Mouse (Mus musculus) cerebellum, adult 11-12 months (tissue): ENCODE measurements at regions not wholly inside any gene's neighbourhood (a gene's known extent, or its start where the extent isn't known, plus 50 kb on each side); places are given as distances from the start of the nearest gene placed in this dataset.
"Not testable (repeated sequence)": the region's sequence is repeated elsewhere in the genome, so short reads cannot be mapped to it uniquely, and the experiment has no call there.

ENCODE experiments used
- DNase-seq: peaks from one replicate; pipeline ENCODE4 v3.0.0; 2022

- DNase-seq = no peak
Measured at GRCm38 (mm10) chr6:53233777-53234176, 53.3 kb upstream of the Creb5 start.

- DNase-seq = no peak
Measured at GRCm38 (mm10) chr6:53232616-53233015, 54.5 kb upstream of the Creb5 start.

GRCm38 (mm10) chr6:53229350-53229749 is 57.7 kb upstream of the Creb5 start:
- DNase-seq = no peak

DNA sequence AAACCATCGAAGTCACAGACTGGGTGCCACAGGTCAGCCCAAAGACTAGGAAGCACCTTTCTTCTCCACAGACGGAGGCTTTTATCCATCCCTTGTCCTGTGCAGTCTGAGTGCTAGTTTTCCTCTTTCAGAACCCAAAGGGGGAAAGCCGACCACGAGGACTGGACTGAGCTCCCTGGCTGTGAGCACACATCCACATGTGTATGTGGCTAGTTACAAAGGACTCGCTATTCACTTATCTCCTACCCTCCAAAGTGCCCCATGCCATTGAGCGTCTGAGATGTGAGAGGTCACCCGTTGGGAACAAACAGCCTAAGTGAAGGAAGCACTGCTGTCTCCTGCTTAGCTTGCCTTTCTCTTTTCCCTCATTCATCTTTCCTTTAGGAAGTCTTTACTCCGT is 65.0 kb upstream of the Creb5 start:
- DNase-seq = no peak

DNA sequence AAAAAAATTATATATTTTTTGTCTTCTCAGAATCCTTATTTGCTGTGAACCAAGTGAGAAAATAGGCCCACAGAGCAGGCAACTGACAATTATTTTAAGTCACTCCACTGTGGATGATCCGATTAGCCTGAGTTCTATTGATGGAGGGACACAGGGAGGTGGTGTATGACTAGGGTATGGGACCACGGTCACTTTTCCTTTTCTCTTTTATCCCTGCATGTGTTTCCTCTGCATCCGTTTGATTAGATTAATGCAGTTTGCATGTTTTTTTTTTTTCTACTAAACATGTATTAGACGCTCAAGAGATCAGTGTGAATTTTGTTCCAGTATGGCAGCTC is 65.4 kb upstream of the Creb5 start:
- DNase-seq = no peak

- DNase-seq = peak; percentile 52
Measured at GRCm38 (mm10) chr6:53220784-53221667, 66.0 kb upstream of the Creb5 start.

DNA sequence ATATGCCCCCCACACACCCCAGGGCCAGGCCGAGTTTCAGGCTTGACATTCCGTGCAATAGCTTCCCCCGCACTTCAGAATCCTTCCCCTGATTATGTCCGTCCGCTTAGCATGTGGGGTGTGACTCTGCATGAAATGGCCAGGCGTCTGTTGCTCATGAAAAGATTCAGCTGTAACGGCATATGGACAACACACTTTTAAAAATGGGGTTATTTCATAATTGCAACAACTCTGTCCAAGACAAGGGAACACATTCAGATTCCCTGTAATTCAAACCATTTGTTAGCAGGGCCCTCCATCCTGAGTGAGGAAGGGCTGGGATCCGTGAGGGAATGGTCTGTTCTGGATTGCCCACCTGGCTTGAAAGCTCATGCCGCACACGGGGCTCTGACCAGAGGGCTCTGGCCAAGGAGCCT is 68.2 kb upstream of the Creb5 start:
- DNase-seq = no peak

DNA sequence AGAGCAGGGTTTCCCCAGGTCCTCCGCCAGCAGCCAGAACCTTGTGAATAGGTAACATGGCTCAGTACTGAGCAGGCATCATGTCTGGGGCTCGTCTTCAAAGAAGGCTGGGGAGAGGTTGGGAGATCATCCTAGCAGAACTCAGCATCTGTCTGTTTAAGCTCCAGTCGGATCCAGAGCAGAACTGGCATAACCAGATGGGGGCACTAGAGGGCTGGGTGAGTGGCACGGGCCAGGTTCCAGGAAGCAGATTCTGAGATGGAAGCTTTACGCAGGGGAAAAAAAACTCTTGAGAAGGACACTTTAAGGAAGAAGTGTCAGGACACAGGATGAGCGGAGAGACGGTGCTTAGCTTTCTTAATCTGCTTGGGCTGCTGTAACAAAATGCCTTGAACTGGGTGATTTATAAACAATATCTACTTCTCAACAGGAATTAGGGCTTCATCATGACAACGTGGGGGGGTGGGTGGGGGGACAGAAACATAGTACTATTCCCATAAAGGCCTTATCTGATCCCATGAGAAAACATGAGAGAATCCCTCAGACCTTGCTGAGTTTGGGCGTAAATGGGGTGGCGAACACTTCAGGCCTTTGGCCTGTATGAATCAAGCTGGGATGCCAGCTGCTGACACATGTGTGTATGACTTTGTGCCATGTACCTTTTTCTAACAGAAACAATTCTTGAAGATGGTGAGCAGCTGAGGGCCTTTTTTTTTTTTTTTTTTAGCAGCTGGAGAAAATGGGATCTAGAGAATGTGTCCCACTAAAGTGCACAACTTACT is 69.6 kb upstream of the Creb5 start:
- peak; percentile 45 for DNase-seq

- no peak for DNase-seq
Measured at GRCm38 (mm10) chr6:53216715-53217114, 70.4 kb upstream of the Creb5 start.

DNA sequence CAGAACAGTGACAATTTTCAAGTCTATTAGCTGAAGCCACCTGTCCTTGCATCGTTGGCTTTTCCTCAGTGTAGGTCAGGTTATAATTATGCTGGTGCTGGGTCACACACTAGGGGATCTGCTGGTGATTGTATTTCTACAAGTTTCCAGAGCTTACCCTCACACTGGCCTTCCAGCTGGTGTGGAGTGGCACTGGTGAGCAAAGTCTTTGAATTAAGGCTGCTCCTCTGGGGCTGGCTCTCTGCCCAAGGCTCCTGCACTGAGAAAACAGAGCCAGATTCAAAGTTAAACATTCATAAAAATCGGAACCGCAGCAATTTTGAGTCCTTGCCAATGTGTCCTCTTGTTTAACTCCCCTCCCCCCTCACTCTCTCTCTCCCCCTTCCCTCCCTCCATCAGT is 75.7 kb upstream of the Creb5 start:
- DNase-seq = no peak

DNA sequence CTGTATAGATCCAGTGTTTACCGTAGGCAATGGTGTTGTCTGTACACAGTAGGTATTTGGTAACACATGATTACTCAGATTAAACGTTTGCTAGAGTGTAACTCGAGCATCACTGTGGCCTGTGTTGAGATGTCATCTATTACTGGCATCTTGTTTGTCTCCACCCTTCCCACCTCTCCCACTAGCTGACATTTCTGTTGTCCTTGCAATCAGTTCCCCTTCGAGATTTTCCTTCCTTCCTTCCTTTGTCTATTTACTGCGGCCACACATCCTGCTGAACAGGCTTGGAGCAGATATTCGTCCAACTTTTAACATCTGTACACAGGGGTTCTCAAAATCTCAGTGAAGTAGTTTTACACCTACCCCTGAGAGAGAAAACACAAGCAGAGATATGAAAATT is 77.7 kb upstream of the Creb5 start:
- no peak for DNase-seq

GRCm38 (mm10) chr6:53208474-53208873 is 78.6 kb upstream of the Creb5 start:
- DNase-seq = no peak

- DNase-seq = no peak
Measured at GRCm38 (mm10) chr6:53207781-53208180, 79.3 kb upstream of the Creb5 start.

GRCm38 (mm10) chr6:53207361-53207760 is 79.7 kb upstream of the Creb5 start:
- DNase-seq = no peak

GRCm38 (mm10) chr6:53201281-53201956 is 85.7 kb upstream of the Creb5 start:
- no peak for DNase-seq

GRCm38 (mm10) chr6:53199474-53199873 is 87.6 kb upstream of the Creb5 start:
- DNase-seq = no peak

DNA sequence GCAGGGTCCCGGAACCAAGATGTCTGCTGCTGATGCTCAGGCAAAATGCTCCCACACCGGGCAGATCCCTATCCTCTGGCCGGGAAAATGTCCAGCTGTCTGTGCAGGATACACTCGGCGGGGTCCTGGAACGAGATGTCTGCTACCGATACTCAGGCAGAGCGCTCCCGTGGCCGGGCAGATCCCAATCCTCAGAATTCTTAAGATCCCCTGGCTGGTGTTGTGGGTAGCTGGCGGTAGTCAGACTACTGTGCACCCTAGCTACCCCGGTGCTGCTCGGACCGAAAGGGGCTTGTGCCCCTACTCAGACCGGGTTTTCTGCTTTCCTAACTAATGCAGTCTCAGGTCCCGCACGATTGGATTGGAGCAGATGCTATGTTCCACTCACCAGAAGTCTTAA is 104.9 kb upstream of the Creb5 start:
- DNase-seq = not testable (repeated sequence)

GRCm38 (mm10) chr6:53164423-53164841 is 96.0 kb upstream of the Jazf1 start:
- no peak for DNase-seq

GRCm38 (mm10) chr6:53163091-53163490 is 94.7 kb upstream of the Jazf1 start:
- no peak for DNase-seq

GRCm38 (mm10) chr6:53161627-53162026 is 93.2 kb upstream of the Jazf1 start:
- no peak for DNase-seq

GRCm38 (mm10) chr6:53154621-53155020 is 86.2 kb upstream of the Jazf1 start:
- DNase-seq = no peak

- DNase-seq = no peak
Measured at GRCm38 (mm10) chr6:53147478-53147877, 79.0 kb upstream of the Jazf1 start.

- DNase-seq = peak; percentile 9
Measured at GRCm38 (mm10) chr6:53143846-53144584, 75.6 kb upstream of the Jazf1 start.
